Mouse (Mus musculus) left cerebral cortex, adult 8-10 months (tissue): Measurements from ENCODE around the gene Gm15557. TPM values are rescaled to one million over a fixed set of nuclear protein-coding genes. Genes with fewer than 3 reads are reported as not detected.
"Not testable (repeated sequence)": the region's sequence is repeated elsewhere in the genome, so short reads cannot be mapped to it uniquely, and the experiment has no call there.

ENCODE experiments used
- DNase-seq, 2 experiments: peaks; one replicate each; pipeline ENCODE4 v3.0.0; 2022; ENCODE audit warnings: low spot score in 2 of 2
- total RNA-seq, 4 experiments: library from RNA; stranded (reverse); gene quantifications; 2 replicates each; pipeline ENCODE4 v1.2.4; 2022

Gm15557 gene
- not detected for total RNA-seq

DNA sequence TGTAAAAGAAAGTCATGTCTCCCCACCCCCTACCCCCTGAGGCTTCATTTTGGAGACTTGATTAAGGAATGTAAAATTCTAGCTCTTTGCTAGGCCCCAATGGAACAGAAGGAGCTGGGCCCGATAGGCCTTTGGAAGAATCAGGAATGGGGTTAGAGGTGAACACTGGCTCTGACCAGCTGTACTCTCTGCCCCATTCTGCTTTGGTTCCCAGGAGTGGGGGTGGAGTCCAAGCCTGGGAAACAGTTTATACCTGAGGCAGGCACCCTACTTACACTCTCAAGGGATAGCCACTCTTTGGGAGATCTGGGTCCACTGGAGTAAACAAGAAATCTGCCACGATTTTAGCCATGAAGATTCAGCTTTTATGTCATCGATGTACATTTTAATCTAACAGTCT is at the start of gene Gm15557:
Gene Gm15557, plus strand, starts transcription at position 48 of the 400 bp plus-strand sequence.
- no peak for DNase-seq

- DNase-seq: no peak
Measured at GRCm38 (mm10) chr2:155894307-155895045, 46.1 kb upstream of the Gm15557 start.

DNA sequence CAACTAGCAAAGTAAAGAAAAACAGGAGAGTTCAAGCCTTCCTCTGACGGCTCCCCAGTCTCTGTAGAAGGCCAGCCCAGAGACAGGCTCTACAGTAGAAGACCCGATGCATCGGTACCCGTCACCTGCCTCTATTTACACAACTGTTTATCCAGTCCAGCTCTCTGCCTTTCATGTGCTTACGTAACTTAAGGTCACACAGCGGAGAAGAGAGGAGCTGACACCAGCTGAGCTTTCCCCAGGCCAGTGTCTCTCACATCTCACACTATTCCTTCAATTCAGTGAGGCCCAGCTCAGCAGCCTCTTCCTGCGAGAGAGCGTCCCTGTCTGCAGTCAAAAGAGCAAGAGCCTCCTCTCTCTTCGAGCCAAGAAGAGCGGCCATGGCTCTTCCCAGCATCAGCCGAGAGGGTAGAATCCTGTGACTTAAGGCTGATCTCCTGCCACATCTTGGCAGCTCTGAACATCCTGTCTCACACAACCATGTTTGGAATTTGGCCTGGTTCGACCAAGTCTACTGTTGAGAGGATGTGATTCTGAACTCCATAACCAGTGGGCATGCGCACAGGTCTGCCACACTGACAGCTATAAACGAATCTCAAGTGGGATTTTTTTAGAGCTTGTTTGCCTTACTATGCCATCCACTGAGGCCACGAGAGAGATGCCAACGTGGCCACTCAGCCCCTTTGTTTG is 45.3 kb upstream of the Gm15557 start:
- DNase-seq: no peak

DNA sequence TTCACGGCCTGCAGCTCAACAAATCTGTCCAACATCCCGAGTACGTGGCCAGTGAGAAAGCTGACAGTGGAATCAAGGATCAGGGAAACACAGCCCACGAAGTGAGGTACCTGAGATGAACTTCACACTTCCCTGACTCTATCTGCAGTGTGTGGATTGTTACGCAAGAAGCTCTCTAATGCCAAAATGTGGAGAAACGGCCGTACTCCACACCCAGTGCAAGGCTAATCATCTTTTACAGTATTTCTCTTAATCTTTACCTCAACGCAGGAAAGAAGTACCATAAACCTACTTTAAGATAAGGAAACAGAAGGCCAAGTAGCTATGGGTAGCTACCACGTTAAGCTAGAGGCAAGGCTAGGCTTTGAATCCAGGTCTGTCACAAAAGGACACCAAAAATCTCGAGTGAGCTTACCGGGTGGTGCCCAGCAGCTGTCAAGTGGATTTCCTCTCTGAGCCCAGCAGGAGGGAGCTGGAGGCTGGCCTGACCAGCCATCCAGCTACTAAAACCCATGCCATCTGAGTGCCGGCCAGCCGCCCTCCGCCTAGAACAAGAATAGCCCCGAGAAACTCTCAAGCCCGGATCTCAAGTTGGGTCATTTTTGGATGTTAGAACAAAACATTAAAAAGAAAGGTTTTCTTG is 37.4 kb upstream of the Gm15557 start:
- no peak for DNase-seq

DNA sequence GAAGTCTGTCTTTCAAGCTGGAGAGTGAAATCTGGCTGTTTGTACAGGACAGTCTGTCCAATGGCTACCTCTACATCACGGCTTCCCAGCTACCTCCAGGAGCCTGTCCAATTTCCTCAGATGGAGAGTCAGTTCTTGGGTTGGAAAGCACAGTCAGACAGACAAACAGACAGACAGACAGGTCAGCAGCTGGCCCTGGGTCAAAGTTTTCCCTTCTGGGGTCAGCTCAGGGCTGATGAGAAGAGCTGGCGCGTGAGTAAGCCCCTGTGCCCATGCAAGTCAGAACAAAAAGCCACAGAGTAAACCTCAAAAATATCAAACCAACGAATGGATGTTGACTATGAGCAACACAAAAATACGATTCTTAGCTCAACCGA is 36.9 kb upstream of the Gm15557 start:
- DNase-seq: no peak

GRCm38 (mm10) chr2:155914684-155915083 is 25.8 kb upstream of the Gm15557 start:
- DNase-seq: no peak

DNA sequence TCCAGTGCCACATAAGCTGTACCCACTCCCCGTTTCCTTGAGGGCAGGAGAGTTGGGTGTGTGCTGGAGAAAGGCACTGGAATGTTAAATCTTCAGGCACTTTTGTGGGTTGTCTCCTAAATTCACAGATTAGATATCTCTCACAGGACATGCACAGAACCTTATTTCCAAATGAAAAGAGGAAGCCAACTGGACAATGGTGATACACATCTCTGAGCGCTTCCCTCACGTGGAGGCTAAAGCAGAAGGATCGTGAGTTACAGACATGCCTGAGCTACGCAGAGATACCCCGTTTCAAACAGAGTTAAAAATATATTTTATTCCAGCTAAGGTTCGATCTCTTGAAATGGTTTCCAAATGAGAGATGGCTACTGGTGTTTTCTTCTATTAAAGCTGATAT is 17.4 kb upstream of the Gm15557 start:
- DNase-seq: no peak

DNA sequence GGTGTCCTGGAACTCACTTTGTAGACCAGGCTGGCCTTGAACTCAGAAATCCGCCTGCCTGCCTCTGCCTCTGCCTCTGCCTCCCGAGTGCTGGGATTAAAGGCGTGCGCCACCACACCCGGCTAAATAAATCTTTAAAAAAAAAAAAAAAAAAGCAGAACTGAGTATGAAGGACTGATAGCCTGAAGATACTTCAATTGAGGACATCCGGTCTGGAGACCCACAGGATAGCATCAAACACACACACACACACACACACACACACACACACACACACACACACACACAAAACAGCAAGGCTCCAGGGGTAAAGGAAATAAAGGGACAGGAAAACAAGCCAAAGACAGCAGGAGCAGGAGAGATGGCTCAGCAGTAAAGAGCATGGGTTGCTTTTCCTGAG is 15.3 kb upstream of the Gm15557 start:
- not testable (repeated sequence) for DNase-seq

GRCm38 (mm10) chr2:155928711-155929345 is 11.7 kb upstream of the Gm15557 start:
- DNase-seq: no peak

DNA sequence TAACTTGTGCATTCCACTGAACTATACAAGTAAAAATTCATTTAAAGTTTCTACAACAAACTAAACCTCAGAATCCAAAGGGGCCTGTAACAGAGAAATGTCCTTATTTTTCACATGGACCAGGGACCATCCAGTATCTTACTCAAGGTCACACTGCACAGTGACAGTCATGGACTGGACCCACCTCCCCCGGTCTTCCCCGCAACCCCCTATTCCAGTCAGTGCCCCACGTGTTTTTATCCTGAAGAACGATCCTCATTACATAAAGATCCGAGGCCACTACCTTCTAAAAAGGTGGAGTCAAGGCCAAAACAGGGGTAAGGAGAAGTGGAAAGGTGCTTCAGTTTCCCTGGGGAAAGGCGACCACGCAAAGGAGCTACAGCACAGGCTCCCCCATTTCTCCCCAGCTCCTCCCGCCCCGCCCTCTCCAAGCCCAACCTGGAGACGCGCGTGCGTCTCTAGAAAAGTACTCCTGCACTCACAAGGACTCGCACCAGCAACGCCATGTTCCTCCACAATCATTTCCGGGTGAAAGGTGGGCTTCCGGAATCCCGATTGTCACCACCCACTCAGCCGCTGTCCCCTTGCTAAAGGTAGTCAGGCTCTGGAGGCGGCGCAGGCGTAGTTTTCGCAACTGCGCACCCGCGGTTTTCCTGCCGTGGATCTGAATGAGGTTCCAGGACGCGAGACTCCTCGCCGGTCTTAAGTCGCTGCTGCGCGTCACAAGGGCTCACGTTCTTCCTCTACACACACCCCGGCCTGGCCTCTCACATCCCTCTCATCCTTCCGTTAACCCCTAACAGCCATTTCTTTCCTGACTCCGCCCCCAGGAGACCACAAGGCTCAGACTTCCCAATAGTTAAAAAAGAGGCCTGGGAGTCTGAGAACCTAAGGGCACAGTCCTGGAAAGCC is 10.7 kb upstream of the Gm15557 start, which contains the start of gene Uqcc1:
Gene Uqcc1, minus strand, starts transcription at position 780 of the 912 bp plus-strand sequence.
- DNase-seq: peak; percentile 83 to 95

DNA sequence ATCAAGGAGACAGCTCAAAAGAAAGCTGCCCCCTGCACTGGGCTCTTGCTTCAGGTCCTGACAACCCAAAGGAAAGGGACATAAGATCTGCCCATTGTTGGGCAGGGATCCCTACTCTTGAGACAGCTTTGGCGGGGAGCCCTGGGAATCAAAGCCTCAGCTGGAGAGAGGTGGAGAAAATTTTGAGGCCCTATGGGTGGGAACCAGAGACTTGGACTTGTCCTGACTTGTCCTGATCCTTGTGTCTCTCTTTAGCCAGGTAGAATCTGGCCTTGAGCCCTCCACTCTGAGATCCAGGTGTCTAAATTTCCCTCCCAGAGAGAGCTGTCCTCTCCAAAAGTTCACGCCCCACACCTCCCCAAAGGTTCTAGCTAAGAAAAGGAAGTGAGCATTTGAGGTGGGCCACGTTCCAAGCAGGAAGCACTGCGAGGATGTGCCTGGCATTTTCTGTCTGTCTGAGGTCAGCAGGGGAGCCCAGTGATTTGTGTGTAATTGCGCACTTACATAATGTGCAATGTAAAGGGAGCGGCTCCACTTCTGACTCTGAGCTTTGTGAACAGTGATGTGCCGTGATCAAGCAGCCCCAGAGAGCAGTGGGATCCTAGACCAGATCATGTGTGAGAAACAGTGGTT is 515 bp upstream of the Gm15557 start:
- DNase-seq: no peak

GRCm38 (mm10) chr2:155941697-155942442 is 1.3 kb downstream of the Gm15557 start:
- no peak for DNase-seq

DNA sequence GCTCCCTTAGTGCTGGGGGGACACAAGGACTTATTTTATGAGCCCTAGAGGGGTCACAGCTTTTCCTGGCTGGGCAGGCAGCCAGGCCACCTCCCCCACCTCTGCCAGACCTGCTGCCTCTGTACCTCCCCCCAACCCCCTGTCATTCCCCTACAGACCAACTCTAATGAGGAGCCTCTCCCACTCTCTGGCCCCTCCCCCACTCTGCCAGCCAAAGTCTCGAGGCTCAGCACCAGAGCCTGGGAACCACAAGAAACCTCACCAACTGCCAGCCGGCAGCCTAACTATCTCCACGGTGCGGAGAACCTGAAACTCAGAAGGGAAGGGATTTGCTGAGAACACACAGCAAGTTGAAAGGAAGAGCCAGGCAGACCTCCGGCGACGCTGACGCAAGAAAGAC is 2.9 kb downstream of the Gm15557 start:
- DNase-seq: no peak

- no peak for DNase-seq
Measured at GRCm38 (mm10) chr2:155944685-155945084, 4.2 kb downstream of the Gm15557 start.

GRCm38 (mm10) chr2:155945124-155945523 is 4.6 kb downstream of the Gm15557 start, which contains the start of gene Gdf5:
Gene Gdf5 (minus strand): TSS chr2:155945367.
- peak in 1 of 2 experiments; percentile 30 for DNase-seq

GRCm38 (mm10) chr2:155945580-155945979 is 5.1 kb downstream of the Gm15557 start:
- DNase-seq: no peak

- peak in 1 of 2 experiments; percentile 46 for DNase-seq
Measured at GRCm38 (mm10) chr2:155946069-155946468, 5.5 kb downstream of the Gm15557 start.

DNA sequence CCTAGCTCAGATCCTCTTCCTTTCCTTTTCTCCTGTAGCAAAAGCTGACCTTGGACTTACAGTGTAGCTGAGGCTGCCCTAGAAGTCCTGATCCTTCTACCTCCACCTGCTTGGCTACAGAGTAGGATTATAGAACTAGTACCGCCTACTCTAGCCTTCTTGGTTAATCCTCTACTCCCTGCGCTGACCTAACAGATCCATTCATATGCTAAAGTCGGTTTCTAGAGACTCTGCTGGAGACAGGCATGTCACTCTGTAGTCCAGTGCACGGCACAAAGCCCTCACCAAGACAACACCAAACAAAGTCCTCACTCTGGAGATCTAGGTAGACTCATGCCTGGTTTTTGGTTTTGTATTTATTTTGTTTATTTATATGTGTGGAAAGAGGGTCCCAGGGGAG is 6.0 kb downstream of the Gm15557 start:
- DNase-seq: no peak

DNA sequence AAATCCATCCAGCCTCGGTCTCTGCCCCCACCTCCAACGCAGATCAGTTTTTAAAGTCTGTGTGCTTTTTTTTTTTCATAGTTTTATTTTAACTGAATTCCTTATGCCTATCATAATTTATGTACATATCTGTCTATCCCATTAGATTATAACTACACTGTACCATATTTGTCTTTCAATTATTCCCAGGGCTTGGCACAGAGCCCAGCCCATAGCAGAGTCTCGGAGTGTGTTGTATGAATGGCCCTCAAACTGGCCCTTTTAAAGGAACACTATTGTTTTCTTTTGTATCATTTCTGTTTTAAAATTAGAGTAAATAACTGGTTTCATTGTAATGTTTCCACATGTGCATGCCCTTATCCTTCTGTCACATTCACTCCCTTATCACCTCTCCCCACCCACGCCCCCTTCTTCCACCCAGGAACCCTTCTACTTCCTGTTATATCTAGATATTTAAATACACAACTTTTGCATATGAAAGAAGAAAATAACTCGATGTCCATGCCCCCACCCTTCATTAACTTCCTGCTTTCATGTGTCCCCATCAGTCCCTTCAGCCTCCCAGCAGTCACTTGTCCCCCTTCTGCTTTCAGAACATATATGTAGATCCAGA is 7.0 kb downstream of the Gm15557 start:
- DNase-seq: no peak
